Mouse (Mus musculus): ENCODE data around the gene Sparcl1.

DNA sequence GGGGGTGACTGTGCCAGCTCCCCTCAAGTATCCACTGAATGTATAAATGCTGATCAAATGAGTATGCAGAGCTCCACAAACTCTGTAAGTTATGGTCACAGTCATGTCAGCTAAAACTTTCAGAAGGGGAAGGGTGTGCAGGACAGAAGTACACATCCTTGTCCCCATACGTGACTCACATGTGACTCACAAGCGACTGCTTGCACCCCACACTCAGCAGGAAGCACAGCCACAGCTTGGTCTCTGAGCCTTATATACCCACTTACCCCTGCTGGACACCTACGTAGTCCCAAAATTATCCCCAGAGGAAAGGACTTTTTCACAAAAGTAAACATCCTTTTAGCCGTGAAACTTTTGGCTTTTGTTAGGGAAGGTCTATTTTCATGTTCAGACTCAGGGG, 20.2 kb upstream of the Sparcl1 start:
- TF ChIP-seq POLR2A (IDR thresholded peaks at IDR 0.05; ENCODE audit: control insufficient read depth, extremely low read depth, insufficient read depth, low read length, poor library complexity) (no peak), CTCF (IDR thresholded peaks at IDR 0.05; ENCODE audit: borderline replicate concordance, control insufficient read depth, extremely low read depth, insufficient read depth, low read length, poor library complexity) (no peak)
